Mouse (Mus musculus) spleen, adult 2 months (tissue): Measurements from ENCODE around the gene Grik2.

Source experiments
- CTCF ChIP-seq: fragments of 200-500 bp; IDR thresholded peaks from 2 replicates; pipeline ENCODE4 v1.5.1; 2011; ENCODE audit warnings: mild to moderate bottlenecking, inconsistent platforms; ENCODE audit not compliant: insufficient read depth, insufficient read length, insufficient replicate concordance; ENCODE audit errors: extremely low read depth
- POLR2A ChIP-seq: fragments of 200-500 bp; IDR thresholded peaks from 2 replicates; pipeline ENCODE4 v1.6.1; 2011; ENCODE audit warnings: low read depth, low read length, inconsistent platforms

- TF ChIP-seq CTCF = no peak
- no peak for TF ChIP-seq POLR2A
Observed at GRCm38 (mm10) chr10:49780430-49780829, 8.1 kb downstream of the Grik2 start.
